Mouse (Mus musculus): ENCODE measurements around the gene Abca16.

Abca16 gene

DNA sequence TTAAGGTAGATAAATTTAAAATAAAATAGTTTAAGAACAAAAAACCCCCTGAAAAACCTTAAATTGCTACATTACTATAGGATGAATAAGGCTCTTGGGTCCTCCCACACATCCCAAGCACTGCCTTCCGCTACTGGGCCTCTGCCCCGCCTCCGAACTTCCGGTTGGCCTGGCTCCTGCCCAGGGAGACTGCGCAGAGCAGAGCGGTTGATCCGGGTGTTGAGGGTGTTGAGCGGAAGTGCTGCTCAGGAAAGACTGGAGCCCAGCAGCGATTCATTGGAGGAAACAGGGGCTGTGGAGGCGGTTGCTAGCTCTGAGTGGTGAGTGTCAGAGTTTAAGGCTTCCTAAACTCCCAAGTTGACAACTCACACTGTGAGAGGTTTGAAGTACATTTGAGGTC, at the start of gene Abca16:
TSS of gene Abca16 (plus strand) at position 201 of the 400 bp plus-strand sequence.
- DNase-seq: no peak

DNA sequence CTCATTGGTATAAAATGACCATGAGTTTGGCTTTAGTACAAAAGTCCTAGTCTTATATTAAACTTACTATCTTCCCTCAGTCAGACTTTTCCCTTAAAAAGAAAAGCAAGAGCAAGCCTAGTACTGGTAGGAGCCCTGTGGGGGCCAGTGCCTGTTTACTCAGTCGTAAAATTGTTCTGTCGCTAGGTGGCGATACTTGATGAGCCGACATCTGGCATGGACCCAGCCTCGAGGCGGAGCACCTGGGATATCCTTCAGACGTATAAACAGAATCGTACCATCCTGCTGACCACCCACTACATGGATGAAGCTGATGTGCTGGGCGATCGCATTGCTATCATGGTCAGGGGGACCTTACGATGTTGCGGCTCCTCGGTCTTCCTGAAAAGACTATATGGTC, 48.3 kb upstream of the Abca16 start:
- DNase-seq: no peak

DNA sequence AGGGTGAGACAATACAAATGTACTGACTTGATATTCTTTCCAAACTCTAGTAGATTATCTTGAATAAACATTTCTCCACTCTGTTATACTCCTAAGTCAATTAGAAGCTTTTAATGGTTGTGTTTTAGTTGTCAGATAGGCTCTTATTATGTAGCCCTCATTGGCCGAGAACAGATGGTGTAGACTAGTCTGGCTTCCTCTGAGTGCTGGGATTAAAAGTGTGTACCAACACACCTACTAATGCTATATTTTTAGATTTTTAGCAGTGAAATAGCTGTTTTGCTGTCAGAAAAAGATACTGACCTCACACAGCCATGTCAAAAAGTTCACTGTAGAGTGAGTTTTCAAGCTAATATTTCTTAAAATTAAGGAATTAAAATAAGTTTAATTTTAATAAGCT, 2.9 kb downstream of the Abca16 start:
- no peak for DNase-seq

DNA sequence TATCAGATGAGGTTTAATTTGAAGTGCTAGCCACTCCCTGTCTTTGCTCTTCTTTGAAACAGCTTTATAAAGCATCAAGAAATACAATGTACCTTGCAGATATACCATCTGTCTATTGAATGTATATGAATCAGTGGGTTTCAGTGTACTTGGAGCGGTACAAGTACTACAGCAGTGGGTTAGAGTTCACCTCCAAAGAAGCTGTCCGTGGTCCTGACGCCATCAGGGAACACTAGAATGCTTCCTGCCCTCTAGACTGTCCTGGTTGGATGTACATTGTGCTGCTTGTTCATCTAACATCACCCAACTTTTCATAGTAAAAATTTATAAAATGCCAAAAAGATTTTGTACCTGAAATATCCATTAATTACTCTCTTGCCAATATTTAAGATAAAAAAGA, 17.2 kb downstream of the Abca16 start:
- no peak for DNase-seq

DNA sequence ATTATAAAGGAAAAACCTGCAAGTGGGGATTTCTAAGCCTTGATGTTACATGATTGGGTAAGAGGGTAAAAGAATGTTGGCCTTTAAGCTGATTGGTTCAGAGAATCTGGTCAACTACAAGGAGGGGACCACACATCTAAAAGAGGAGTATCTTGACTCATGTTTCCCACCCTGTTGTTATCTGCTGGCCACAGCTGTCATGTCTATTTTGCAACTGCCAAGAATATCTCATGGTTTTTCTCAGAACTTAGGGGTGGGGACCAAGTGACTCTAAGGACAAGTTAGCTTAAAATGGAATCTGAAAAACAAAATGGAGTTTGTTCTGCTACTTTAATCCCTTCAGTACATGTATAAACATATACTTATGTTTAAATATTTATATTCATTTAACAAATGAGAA, 22.0 kb downstream of the Abca16 start:
- DNase-seq: no peak

DNA sequence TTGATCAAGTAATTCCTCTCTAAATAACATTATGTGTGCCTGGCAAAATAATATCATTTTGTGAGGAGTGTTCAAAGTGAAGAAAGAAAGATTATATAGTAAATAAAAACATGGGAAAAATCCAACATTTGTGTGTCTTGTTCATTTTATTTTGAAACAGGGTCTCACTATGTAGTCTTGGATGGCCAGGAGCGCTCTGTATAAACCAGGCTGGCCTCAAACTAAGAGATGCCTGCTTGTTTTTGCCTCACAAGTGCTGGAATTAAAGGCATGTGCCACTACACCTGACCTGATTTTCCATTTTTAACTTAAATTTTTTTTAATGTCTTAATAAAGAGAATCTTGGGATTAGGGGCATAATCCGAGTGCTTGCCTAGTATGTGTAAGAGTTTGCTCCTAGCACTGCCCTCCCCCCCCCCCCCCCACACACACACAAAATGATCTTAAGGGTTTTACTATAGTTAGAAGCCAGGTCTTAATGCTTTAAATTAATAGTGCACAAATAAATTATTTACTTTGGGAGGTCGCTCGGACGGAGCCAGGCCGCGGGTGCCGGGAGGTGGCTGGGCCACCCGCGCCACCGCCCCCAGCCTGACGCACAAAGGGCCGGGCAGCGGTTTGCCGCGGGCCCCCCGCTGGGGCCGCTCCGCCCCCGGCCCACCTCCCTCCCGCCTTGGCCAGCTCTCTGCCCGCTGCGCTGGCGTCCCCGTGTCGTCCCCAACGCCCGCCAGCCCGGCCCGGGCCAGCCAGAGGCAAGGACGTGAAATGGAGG, 94.6 kb downstream of the Abca16 start:
- no peak for DNase-seq

DNA sequence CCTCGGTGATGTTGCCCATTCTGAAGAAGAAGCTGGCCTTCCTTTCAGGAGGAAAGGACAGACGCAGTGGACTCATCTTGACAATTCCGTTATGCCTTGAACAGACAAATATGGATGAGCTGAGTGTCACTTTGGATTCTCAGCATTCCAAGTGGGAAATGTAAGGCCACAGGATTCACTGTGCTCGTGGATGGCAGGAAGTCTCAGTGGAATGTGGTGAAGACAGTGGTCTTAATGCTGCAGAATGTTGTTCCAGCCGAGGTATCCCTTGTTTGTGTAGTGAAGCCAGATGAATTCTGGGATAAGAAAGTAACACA, 95.2 kb downstream of the Abca16 start:
- no peak for DNase-seq

DNA sequence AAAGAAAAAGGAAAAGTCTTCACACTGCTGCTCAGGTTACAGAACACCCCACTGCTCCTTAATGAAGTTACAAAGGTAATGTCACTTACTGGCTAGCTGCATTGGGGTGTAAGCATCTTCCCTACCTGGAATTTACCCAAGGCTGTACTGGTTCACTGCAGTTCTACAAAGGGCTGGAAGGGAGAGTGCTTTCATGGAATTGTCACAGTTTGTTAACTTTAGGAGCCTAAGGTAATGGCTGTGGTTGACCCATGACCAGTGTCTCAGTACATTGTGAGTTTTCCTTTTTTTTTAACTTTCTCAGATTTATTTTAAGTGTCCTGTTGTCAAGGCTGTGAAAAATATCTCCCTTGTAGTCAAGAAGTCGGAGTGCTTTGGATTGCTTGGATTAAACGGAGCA, 125.4 kb downstream of the Abca16 start:
- DNase-seq: peak; percentile 9

DNA sequence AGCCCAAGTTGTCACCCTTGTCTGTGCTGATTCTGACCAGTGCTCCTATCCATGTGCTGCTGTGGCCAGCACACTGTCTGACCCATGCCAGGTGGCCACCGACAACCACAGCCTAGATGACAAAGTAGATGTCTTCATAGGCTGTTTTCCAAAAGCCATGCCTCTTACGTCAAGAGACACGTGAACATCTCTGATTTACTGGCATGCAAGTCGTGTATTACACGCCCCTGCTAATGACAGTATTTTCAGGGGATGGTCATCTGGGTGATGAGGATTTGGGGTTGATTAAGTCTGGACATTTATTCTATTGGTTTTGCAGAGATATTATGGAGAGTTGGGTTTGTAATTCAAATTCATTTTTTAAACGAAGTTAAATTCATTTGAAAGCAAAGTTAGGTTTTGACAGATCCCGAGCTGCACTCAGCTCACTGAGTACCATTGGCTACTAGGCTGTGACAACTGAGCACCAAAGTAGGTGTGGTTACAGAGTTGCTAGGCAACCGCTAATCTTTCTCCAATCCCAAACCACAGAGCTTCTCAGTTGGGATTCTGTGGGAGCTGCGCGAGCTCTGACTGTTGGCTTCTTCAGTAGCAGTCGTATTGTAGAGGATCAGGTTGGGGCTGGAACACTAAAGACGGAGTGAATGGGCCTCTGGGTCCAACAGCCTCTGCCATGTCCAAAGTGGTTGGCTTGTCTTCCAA, 143.2 kb downstream of the Abca16 start:
- DNase-seq: no peak

DNA sequence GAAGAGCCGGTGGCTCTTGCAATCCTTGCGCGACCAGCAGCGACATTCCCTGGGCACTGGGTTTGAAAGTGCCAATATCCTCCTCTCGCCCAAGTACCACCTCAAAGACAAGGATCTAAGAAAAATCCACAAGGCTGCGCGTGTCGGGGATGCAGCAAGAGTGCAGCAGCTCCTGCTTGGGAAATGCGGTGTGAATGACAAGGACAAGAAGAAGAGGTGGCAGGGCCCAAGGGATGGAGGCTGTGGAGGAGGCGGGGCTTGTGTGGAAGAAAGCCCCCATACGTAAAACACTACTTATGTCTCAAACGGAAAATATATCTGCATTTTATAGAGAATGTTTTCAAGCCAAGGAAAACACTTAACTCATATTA, 143.7 kb downstream of the Abca16 start:
- no peak for DNase-seq

DNA sequence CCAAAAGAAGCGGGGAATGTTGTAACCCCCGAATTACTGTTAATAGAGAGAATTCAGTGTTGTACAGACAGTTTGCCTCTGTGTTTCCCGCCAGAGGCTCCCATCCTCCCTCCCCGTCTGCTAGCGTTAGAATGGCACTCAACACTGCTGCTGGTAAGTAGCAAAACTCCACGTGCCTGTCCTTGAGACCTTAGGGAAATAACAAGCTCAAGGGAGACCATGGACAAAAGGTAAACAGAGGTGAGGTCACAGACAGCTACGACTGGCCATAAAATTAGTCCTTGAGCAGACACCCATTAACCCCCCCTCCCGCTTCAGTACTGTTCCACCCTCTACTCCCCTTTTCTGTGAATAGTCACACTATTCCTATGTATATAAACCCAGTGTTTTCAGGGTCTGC, 157.9 kb downstream of the Abca16 start:
- DNase-seq: no peak

DNA sequence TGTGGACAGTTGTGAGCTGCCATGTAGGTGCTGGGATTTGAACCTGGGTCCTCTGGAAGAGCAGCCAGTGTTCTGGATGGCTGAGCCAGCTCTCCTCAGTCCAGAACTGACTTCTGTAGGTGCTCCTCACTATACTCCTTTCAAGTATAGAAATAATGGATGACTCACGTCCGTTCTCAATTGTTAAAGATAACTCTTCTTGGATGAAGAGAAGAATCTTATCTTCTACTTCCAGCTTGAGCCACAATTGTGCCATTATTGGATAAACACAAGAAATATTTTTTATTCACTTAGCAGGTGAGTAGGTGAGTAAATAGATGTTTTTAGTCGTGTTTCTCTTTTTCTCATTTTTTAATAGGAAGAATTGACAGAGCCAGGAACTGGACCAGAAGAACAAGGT, 167.1 kb downstream of the Abca16 start:
- no peak for DNase-seq

Data from kidney, adult 9 months (tissue).